Mouse (Mus musculus): ENCODE measurements around the gene Akap13. TPM values are rescaled to one million over a fixed set of nuclear protein-coding genes. Genes with fewer than 3 reads are reported as not detected.

Gene Akap13
- 16.0 and 20.1 TPM in 2 replicates for polyA plus RNA-seq (2012; rRNA removed)

GRCm38 (mm10) chr7:75455223-75456151 lies at the start of gene Akap13:
Gene Akap13 (plus strand): TSS chr7:75455534.

Other genes with a start within 250 kb of the Akap13 start
- 2.2 and 2.3 TPM in 2 replicates for gene Sv2b, start 146.3 kb upstream of the Akap13 start, polyA plus RNA-seq (2012; rRNA removed)

Data from ovary, adult 2 months (tissue).